Mouse (Mus musculus): ENCODE results near the gene Ctbp2. TPM values are rescaled to one million over a fixed set of nuclear protein-coding genes. Genes with fewer than 3 reads are reported as not detected.

Ctbp2 gene
- polyA plus RNA-seq, 1 experiment = 82.6 TPM

GRCm38 (mm10) chr7:133014631-133015030 is 109.5 kb downstream of the Ctbp2 start:
- Histone ChIP-seq H3K36me3 (replicated peaks; ENCODE audit: low read length) (peaks cover 66% of the 10 kb centered on the region), H3K4me1 (peaks cover 36% of the 10 kb centered on the region), H3K9me3 (no peaks in the 10 kb centered on the region), H3K4me3 (replicated peaks) (no peak overlapping the region), H3K27me3 (replicated peaks) (no peaks in the 10 kb centered on the region)
- TF ChIP-seq GATA1 (IDR thresholded peaks at IDR 0.05; ENCODE audit: borderline replicate concordance, low read length) = no peak

DNA sequence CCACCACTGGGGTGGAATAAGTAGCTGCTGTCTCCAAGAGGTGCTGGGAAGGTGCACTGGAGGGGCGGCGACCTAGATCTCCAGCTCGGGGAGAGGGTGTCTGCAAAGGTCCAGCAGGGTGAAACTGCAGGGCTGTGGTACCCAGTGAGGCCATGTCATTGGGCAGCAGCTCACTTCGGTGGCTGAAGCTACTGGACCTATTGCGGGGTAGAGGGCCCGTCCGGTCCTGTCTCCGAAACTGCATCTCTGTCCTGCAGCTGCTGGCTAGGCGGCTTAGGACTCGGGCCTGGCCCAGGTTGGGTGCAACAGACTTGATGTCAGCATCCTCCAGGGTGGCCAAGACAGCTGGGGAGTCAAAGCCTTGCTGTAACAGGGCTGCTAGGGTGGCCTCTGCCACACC is 110.2 kb downstream of the Ctbp2 start:
- H3K4me1 ChIP-seq = peaks cover 33% of the 10 kb centered on the region
- H3K27me3 ChIP-seq (replicated peaks) = no peaks in the 10 kb centered on the region
- H3K36me3 ChIP-seq (replicated peaks; ENCODE audit: low read length) = peaks cover 67% of the 10 kb centered on the region
- TF ChIP-seq FLI1 (IDR thresholded peaks at IDR 0.05; ENCODE audit: low read length) = no peak
- TF ChIP-seq GATA1 (IDR thresholded peaks at IDR 0.05; ENCODE audit: borderline replicate concordance, low read length) = no peak
- no peaks in the 10 kb centered on the region for H3K9me3 ChIP-seq
- H3K4me3 ChIP-seq (replicated peaks) = no peak overlapping the region

DNA sequence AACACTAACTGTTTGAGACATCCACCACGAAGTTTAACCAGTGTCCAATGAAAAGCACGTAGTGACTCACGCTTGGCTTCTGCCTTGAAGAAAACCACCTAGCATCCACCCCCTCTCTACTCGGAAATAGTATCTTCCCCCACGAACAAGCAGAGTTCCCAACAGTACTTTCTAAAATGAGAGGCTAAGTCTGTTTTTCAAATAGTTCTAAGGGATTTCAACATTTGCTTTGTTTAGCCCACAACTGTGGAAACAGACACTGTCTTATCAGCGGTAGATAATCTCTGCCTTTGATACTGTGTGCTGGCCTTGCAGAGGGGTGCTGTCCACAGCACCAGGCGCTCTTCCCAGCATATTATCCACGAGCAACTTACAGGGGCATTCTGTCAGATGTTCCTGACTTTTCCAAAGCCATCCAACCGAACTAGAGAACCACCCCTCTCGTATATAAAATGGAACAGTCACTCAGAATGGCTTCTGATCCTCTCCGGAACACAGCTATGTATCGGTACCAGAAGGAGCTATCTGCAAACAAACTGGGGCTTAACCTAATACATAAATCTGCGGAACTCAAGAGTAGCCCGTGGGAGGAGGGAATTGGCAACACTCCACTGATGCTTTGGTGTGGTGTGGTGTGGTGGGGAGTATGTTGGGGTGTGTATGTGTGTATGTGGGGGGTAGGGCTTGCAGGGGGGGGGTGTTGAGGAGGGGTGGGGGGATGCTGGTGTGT is 111.4 kb downstream of the Ctbp2 start:
- no peaks in the 10 kb centered on the region for H3K9me3 ChIP-seq
- no peak overlapping the region for H3K4me3 ChIP-seq (replicated peaks)
- no peaks in the 10 kb centered on the region for H3K27me3 ChIP-seq (replicated peaks)
- TF ChIP-seq FLI1 (IDR thresholded peaks at IDR 0.05; ENCODE audit: low read length) (no peak), GATA1 (IDR thresholded peaks at IDR 0.05; ENCODE audit: borderline replicate concordance, low read length) (no peak)
- H3K36me3 ChIP-seq (replicated peaks; ENCODE audit: low read length) = peaks cover 71% of the 10 kb centered on the region
- H3K4me1 ChIP-seq = peaks cover 42% of the 10 kb centered on the region

DNA sequence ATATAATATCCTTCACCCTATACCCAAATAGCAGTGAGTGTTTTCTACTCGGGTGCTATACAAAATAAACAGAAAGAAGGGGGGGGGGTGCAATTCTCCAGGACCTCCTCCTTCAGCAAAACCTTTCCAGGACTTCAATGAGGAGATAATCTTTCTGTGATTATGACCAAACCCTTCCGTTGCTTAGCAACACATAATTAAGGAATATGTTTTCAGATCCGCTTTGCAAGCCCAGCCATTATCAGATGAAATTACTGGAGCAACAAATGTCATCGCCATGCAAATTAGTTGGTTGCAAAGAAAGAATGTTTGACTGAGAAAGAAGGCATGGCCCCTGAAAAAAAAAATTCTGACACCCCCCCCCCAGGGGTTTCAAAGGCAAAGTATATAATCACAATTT is 112.5 kb downstream of the Ctbp2 start:
- no peaks in the 10 kb centered on the region for H3K27me3 ChIP-seq (replicated peaks)

GRCm38 (mm10) chr7:133011191-133011590 is 113.0 kb downstream of the Ctbp2 start:
- no peaks in the 10 kb centered on the region for H3K9me3 ChIP-seq
- H3K36me3 ChIP-seq (replicated peaks; ENCODE audit: low read length) = peaks cover 80% of the 10 kb centered on the region
- H3K4me1 ChIP-seq = peaks cover 58% of the 10 kb centered on the region
- no peaks in the 10 kb centered on the region for H3K27me3 ChIP-seq (replicated peaks)
- TF ChIP-seq FLI1 (IDR thresholded peaks at IDR 0.05; ENCODE audit: low read length) = no peak
- TF ChIP-seq GATA1 (IDR thresholded peaks at IDR 0.05; ENCODE audit: borderline replicate concordance, low read length) = no peak
- no peak overlapping the region for H3K4me3 ChIP-seq (replicated peaks)

More for the DNA sequence above, 112.5 kb downstream of the Ctbp2 start:
- no peaks in the 10 kb centered on the region for H3K9me3 ChIP-seq
- H3K4me3 ChIP-seq (replicated peaks) = no peak overlapping the region
- no peak for TF ChIP-seq GATA1 (IDR thresholded peaks at IDR 0.05; ENCODE audit: borderline replicate concordance, low read length)
- no peak for TF ChIP-seq FLI1 (IDR thresholded peaks at IDR 0.05; ENCODE audit: low read length)
- peaks cover 54% of the 10 kb centered on the region for H3K4me1 ChIP-seq
- peaks cover 80% of the 10 kb centered on the region for H3K36me3 ChIP-seq (replicated peaks; ENCODE audit: low read length)

DNA sequence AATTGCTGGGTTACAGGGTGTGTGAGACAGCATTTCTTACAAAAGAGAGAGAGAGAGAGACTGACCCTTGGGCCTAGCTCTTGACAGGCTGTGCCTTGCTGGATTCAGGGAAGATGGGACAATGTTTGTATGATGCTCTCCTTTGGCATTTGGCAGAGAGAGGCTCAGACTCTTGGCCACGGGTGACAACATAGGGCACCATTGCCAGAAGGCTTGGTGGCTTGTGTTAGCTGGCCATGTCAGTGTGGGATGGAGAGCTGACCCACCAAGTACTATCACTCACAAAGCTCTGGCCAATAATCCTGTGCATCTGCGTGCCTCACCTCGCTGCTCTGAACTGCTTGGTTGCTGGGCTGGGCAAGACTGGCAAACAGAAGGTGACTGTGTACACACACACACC is 113.7 kb downstream of the Ctbp2 start:
- peaks cover 82% of the 10 kb centered on the region for H3K36me3 ChIP-seq (replicated peaks; ENCODE audit: low read length)
- TF ChIP-seq GATA1 (IDR thresholded peaks at IDR 0.05; ENCODE audit: borderline replicate concordance, low read length) (no peak), FLI1 (IDR thresholded peaks at IDR 0.05; ENCODE audit: low read length) (no peak)
- no peak overlapping the region for H3K4me3 ChIP-seq (replicated peaks)
- no peaks in the 10 kb centered on the region for H3K27me3 ChIP-seq (replicated peaks)
- H3K9me3 ChIP-seq = no peaks in the 10 kb centered on the region
- H3K4me1 ChIP-seq = peaks cover 66% of the 10 kb centered on the region

- TF ChIP-seq FLI1 (IDR thresholded peaks at IDR 0.05; ENCODE audit: low read length) (no peak), GATA1 (IDR thresholded peaks at IDR 0.05; ENCODE audit: borderline replicate concordance, low read length) (no peak)
These were observed 114.5 kb downstream of the Ctbp2 start for GRCm38 (mm10) chr7:133009676-133010075.

DNA sequence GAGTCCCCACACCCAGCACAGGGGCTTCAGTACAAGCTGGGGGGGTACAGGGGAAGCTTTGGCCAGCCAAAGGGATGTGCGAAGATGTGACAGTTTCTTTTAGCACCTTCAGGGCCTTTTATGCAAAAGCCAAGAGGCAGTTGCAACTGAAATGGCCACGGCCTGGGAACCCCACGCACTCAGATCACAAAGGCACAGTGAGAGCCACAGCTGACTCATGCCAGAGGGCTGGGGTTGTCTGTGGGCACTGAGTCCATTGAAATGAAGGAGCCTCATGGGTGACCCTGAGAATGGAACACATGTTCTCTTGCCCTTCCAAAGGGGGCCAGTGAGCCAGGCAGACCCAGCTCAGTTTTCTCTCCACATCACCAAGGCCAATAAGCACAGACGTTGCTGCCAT is 115.5 kb downstream of the Ctbp2 start:
- Histone ChIP-seq H3K9me3 (no peaks in the 10 kb centered on the region), H3K36me3 (replicated peaks; ENCODE audit: low read length) (peaks cover 76% of the 10 kb centered on the region), H3K27me3 (replicated peaks) (no peaks in the 10 kb centered on the region), H3K4me3 (replicated peaks) (no peak overlapping the region), H3K4me1 (peaks cover 78% of the 10 kb centered on the region)
- no peak for TF ChIP-seq GATA1 (IDR thresholded peaks at IDR 0.05; ENCODE audit: borderline replicate concordance, low read length)
- TF ChIP-seq FLI1 (IDR thresholded peaks at IDR 0.05; ENCODE audit: low read length) = no peak

More at GRCm38 (mm10) chr7:133009676-133010075, 114.5 kb downstream of the Ctbp2 start:
- peaks cover 82% of the 10 kb centered on the region for H3K36me3 ChIP-seq (replicated peaks; ENCODE audit: low read length)
- no peak overlapping the region for H3K4me3 ChIP-seq (replicated peaks)
- H3K27me3 ChIP-seq (replicated peaks) = no peaks in the 10 kb centered on the region
- H3K4me1 ChIP-seq = peaks cover 74% of the 10 kb centered on the region
- no peaks in the 10 kb centered on the region for H3K9me3 ChIP-seq

- H3K36me3 ChIP-seq (replicated peaks; ENCODE audit: low read length) = peaks cover 78% of the 10 kb centered on the region
These were observed 116.8 kb downstream of the Ctbp2 start for GRCm38 (mm10) chr7:133007343-133007742.

DNA sequence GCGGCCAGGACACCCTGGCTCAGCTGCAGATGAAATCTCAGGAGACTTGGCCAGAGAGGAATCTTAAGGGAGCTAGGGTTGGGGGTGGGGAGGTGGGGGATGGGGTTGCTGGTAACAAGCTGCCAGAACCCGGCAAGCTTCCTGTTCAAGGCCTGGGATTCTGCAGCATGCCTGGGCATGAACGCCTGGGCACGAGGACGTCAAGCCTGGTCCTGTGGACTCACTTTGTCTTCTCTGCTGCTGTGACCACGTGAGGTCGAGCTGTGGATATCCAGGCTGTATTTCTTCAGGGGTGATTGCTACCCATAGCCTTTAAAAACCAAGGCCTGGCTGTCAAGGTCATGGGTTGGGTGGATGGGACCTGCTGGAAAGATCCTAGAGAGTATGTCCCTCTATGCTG is 118.4 kb downstream of the Ctbp2 start:
- Histone ChIP-seq H3K4me1 (peaks cover 90% of the 10 kb centered on the region), H3K4me3 (replicated peaks) (no peak overlapping the region), H3K27me3 (replicated peaks) (no peaks in the 10 kb centered on the region), H3K9me3 (no peaks in the 10 kb centered on the region), H3K36me3 (replicated peaks; ENCODE audit: low read length) (peaks cover 84% of the 10 kb centered on the region)
- TF ChIP-seq GATA1 (IDR thresholded peaks at IDR 0.05; ENCODE audit: borderline replicate concordance, low read length) = no peak
- TF ChIP-seq FLI1 (IDR thresholded peaks at IDR 0.05; ENCODE audit: low read length) = no peak

More at GRCm38 (mm10) chr7:133007343-133007742, 116.8 kb downstream of the Ctbp2 start:
- H3K4me1 ChIP-seq = peaks cover 80% of the 10 kb centered on the region
- H3K9me3 ChIP-seq = no peaks in the 10 kb centered on the region
- no peak for TF ChIP-seq FLI1 (IDR thresholded peaks at IDR 0.05; ENCODE audit: low read length)
- TF ChIP-seq GATA1 (IDR thresholded peaks at IDR 0.05; ENCODE audit: borderline replicate concordance, low read length) = no peak
- no peaks in the 10 kb centered on the region for H3K27me3 ChIP-seq (replicated peaks)
- no peak overlapping the region for H3K4me3 ChIP-seq (replicated peaks)

Measured in megakaryocyte, embryonic 14.5 days (primary cell).